Mouse (Mus musculus) Patski (cell line): Measurements from ENCODE around the gene Itga10. TPM values are rescaled to one million over a fixed set of nuclear protein-coding genes. Genes with fewer than 3 reads are reported as not detected.
"Not testable (repeated sequence)": the region's sequence is repeated elsewhere in the genome, so short reads cannot be mapped to it uniquely, and the experiment has no call there.

Experiments
- ATAC-seq: fragments of 100-300 bp; one replicate; pipeline ENCODE4 v1.8.0; 2021
- CTCF ChIA-PET: fragments of 350-600 bp; sonication (Branson Sonifier 250); formaldehyde crosslinking; loops from one replicate; lab custom pipeline; 2022; ENCODE audit warnings: inconsistent platforms; lab: Charles Lee
- POLR2A ChIA-PET: fragments of 350-600 bp; sonication (Branson Sonifier 250); formaldehyde crosslinking; loops from one replicate; lab custom pipeline; 2022; ENCODE audit warnings: antibody characterized with exemption, inconsistent platforms; lab: Charles Lee
- DNase-seq: peaks from one replicate; pipeline ENCODE4 v3.0.0-alpha.2; 2011; ENCODE audit warnings: low read depth, low spot score
- H3K27me3 ChIP-seq: fragments of 371-371 bp; one replicate; pipeline ENCODE4 v1.5.1; 2021
- CTCF ChIP-seq: fragments of 100-300 bp; IDR thresholded peaks from one replicate; pipeline ENCODE4 v1.5.1; 2021
- in situ Hi-C: fragments of 300-500 bp; cut with MboI; formaldehyde crosslinking; loops from 3 replicates; pipeline ENCODE4 v1.11.1; 2018; ENCODE audit warnings: low pct_unique_long_range_greater_than_20kb, mixed read lengths
- polyA plus RNA-seq: library from polyadenylated mRNA; unstranded; gene quantifications from one replicate; pipeline ENCODE4 v1.2.3, GENCODE M21; 2021

Gene Itga10
- polyA plus RNA-seq, 1 experiment from 2014 or later = 2.2 TPM

- ChIA-PET CTCF (interaction anchor here (0.9 to 2.8 kb wide), 5 partner anchors 8 to 124 kb away, joined by 3 to 10 read pairs (median 5); no protein-coding TSS in a partner anchor), POLR2A (interaction anchor here (0.7 to 1.7 kb wide), 3 partner anchors 10 to 100 kb away, joined by 3 to 11 read pairs (median 3); partner anchors contain the start of gene Pias3)
- no peak for TF ChIP-seq CTCF
- in situ Hi-C loops = no loop called here
- DNase-seq = no peak
- ATAC-seq = no peak
- no peaks in the 10 kb centered on the region for H3K27me3 ChIP-seq
Observed at GRCm38 (mm10) chr3:96675171-96675570, 29.8 kb downstream of the Itga10 start.

GRCm38 (mm10) chr3:96675690-96676089 lies 30.3 kb downstream of the Itga10 start:
- ATAC-seq (no peak), DNase-seq (no peak)
- no peaks in the 10 kb centered on the region for H3K27me3 ChIP-seq
- POLR2A ChIA-PET = interaction anchor here (0.7 to 1.2 kb wide), 2 partner anchors 10 to 101 kb away, joined by 3 read pairs; no protein-coding TSS in a partner anchor
- TF ChIP-seq CTCF = no peak
- CTCF ChIA-PET = interaction anchor here (0.9 to 1.0 kb wide), 2 partner anchors 9 to 125 kb away, joined by 3 read pairs; no protein-coding TSS in a partner anchor
- in situ Hi-C loops = no loop called here

- CTCF ChIA-PET = interaction anchor here (1.2 to 1.4 kb wide), 2 partner anchors 10 to 33 kb away, joined by 3 to 5 read pairs; partner anchors contain the start of gene Itga10
- DNase-seq (no peak), ATAC-seq (no peak)
- in situ Hi-C loops = no loop called here
- TF ChIP-seq CTCF = no peak
- no peaks in the 10 kb centered on the region for H3K27me3 ChIP-seq
- POLR2A ChIA-PET = interaction anchor here (0.5 to 1.6 kb wide), 2 partner anchors 15 to 17 kb away, joined by 3 to 4 read pairs; no protein-coding TSS in a partner anchor
Observed at GRCm38 (mm10) chr3:96678456-96678855, 33.1 kb downstream of the Itga10 start.

GRCm38 (mm10) chr3:96679159-96679674 lies 33.8 kb downstream of the Itga10 start:
- H3K27me3 ChIP-seq = no peaks in the 10 kb centered on the region
- ChIA-PET POLR2A (interaction anchor here (0.6 to 1.6 kb wide), 4 partner anchors 10 to 19 kb away, joined by 3 to 4 read pairs (median 4); partner anchors contain the start of gene Pias3), CTCF (interaction anchor here (1.2 to 1.4 kb wide), 2 partner anchors 11 to 34 kb away, joined by 3 to 5 read pairs; partner anchors contain the start of gene Itga10)
- no peak for TF ChIP-seq CTCF
- ATAC-seq (peak; percentile 64), DNase-seq (no peak)
- in situ Hi-C loops = no loop called here

GRCm38 (mm10) chr3:96680269-96680956 lies 35.0 kb downstream of the Itga10 start:
- TF ChIP-seq CTCF = no peak
- DNase-seq (no peak), ATAC-seq (no peak)
- H3K27me3 ChIP-seq = no peaks in the 10 kb centered on the region
- ChIA-PET POLR2A (interaction anchor here (0.7 to 1.2 kb wide), 2 partner anchors 9 to 14 kb away, joined by 3 read pairs; no protein-coding TSS in a partner anchor), CTCF (interaction anchor here (1.6 kb wide), 1 partner anchor 19 kb away, joined by 3 read pairs; no protein-coding TSS in a partner anchor)
- in situ Hi-C loops = no loop called here

GRCm38 (mm10) chr3:96683496-96683895 lies 38.1 kb downstream of the Itga10 start:
- ChIA-PET POLR2A (interaction anchor here (1.1 kb wide), 1 partner anchor 13 kb away, joined by 3 read pairs; the partner anchor contains the start of gene Pias3), CTCF (interaction anchor here (1.4 to 2.0 kb wide), 2 partner anchors 10 to 13 kb away, joined by 3 to 5 read pairs; partner anchors contain the start of gene Ankrd35)
- ATAC-seq (no peak), DNase-seq (no peak)
- TF ChIP-seq CTCF = no peak
- H3K27me3 ChIP-seq = no peaks in the 10 kb centered on the region
- in situ Hi-C loops = no loop called here

- TF ChIP-seq CTCF = no peak
- ChIA-PET POLR2A (interaction anchor here (1.1 to 1.2 kb wide), 2 partner anchors 12 to 23 kb away, joined by 3 to 4 read pairs; partner anchors contain the start of gene Pias3), CTCF (interaction anchor here (1.3 to 2.0 kb wide), 4 partner anchors 9 to 21 kb away, joined by 3 to 5 read pairs (median 4); partner anchors contain the start of gene Ankrd35)
- in situ Hi-C loops = no loop called here
- ATAC-seq (no peak), DNase-seq (no peak)
- no peaks in the 10 kb centered on the region for H3K27me3 ChIP-seq
Observed at GRCm38 (mm10) chr3:96684151-96684821, 38.9 kb downstream of the Itga10 start.

- DNase-seq (no peak), ATAC-seq (no peak)
- ChIA-PET POLR2A (interaction anchor here (1.1 to 1.2 kb wide), 2 partner anchors 11 to 22 kb away, joined by 3 to 4 read pairs; partner anchors contain the start of gene Pias3), CTCF (interaction anchor here (0.8 to 1.5 kb wide), 4 partner anchors 15 to 22 kb away, joined by 3 to 4 read pairs (median 3); partner anchors contain the start of gene Ankrd35)
- TF ChIP-seq CTCF = no peak
- in situ Hi-C loops = no loop called here
- H3K27me3 ChIP-seq = no peaks in the 10 kb centered on the region
Observed at GRCm38 (mm10) chr3:96684822-96685156, 39.4 kb downstream of the Itga10 start.

GRCm38 (mm10) chr3:96686057-96686456 lies 40.7 kb downstream of the Itga10 start:
- DNase-seq, in situ Hi-C loops, POLR2A ChIA-PET, H3K27me3 ChIP-seq, ATAC-seq: not testable (repeated sequence)
- CTCF ChIA-PET = interaction anchor here (0.9 kb wide), 1 partner anchor 47 kb away, joined by 3 read pairs; no protein-coding TSS in a partner anchor
